In the genomic region with DNA sequence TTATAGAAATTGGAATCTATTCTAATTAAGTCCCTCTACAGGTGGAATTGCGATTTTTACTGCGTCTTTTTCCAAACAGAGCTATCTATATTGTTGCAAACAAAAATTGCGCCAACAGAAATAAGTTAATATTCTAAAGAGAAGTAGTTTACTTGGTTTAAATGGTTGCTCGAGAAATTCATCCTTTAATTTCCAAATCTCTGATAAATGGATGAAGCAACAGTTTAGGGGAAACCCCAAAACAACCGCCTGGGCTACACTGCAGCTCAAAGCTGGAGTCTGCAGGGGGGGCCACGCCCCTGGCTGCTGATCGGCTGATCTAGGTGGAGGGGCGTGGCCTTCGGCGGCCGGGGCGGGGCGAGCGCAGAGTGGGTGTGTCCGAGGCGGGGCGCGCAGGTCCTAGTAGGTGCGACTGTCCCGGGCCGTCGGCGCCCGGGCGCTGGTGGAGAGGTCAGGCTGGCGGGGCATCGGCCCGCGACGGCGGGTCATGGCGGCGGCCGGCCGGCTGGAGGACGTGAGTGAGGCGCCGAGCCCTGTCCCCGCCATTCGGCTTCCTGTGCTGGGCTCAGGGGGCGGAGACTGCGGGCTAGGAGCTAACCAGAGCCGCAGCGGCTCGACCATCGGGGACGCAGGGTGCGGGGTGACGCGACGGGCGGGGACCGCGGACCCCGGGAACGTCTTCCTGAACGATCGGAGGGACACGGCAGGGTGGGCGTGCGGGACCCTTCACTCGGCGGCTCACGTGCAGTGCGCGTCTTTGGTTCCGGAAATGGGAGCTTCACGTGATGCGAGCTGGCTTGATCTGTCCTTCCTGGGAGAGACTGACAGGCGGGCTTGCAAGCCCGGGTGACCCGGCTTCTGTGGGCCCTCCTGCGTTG, we compare ENCODE assay signal across 8 mouse cellular contexts. TPM values are rescaled to one million over a fixed set of nuclear protein-coding genes. Genes with fewer than 3 reads are reported as not detected.
A peak's percentile ranks its signal among the peaks of the same experiment; 100 is the strongest.
DNase-seq lines count a peak whose midpoint lies in the region; ATAC-seq lines count a peak whose summit lies in the region.

A gene (plus strand): TSS at position 366 of the 878 bp plus-strand sequence.

- no peaks in the 10 kb centered on the region for H3K4me1 ChIP-seq in hindbrain, embryonic 11.5 days (replicated peaks; ENCODE audit: control insufficient read depth, insufficient read depth, low read length)

- H3K4me2 ChIP-seq in hindbrain, embryonic 11.5 days (replicated peaks; ENCODE audit: low read depth, low read length) = peak within 1 kb of the TSS; percentile 63

- no peaks in the 10 kb centered on the region for H3K9me3 ChIP-seq in hindbrain, embryonic 11.5 days (ENCODE audit: control insufficient read depth, low read length)

- DNase-seq in MN1 (ENCODE audit: low spot score) = peak; percentile 94
- peak; percentile 98 for DNase-seq in cerebellum, adult 9-10 months
- DNase-seq in frontal cortex, adult 2 months (ENCODE audit: extremely low spot score in 1 of 2, low spot score in 1 of 2) = peak; percentile 86 to 95
- peak; percentile 90 for DNase-seq in hindbrain, embryonic 11.5 days (ENCODE audit: low spot score)
- DNase-seq in layer of hippocampus, postnatal 14 days (ENCODE audit: low spot score in 2 of 2) = peak; percentile 92 to 94
- peak; percentile 96 for DNase-seq in lung, postnatal 14 days
- peak; percentile 79 for DNase-seq in retina, adult 2 months (ENCODE audit: low read depth, low spot score)
- peak; percentile 96 to 99 for DNase-seq in thymus, postnatal 36 days

- H3K27me3 ChIP-seq in hindbrain, embryonic 11.5 days (ENCODE audit: control insufficient read depth, insufficient read depth, low read length) = 0 out of 2 replicates have a peak, but pooled peaks cover 2% of the 10 kb centered on the region

- H3K27ac ChIP-seq in hindbrain, embryonic 11.5 days (ENCODE audit: low read depth, low read length) = peak within 1 kb of the TSS; percentile 67

- ATAC-seq in hindbrain, embryonic 11.5 days (ENCODE audit: low FRiP score) = peak; percentile 96

- 1% methylated on average over 66 of the region's 73 CpGs for whole genome bisulfite sequencing in hindbrain, embryonic 11.5 days

- H3K4me3 ChIP-seq in hindbrain, embryonic 11.5 days (ENCODE audit: low read depth, low read length) = peak within 1 kb of the TSS; percentile 72

- no peaks in the 10 kb centered on the region for H3K36me3 ChIP-seq in hindbrain, embryonic 11.5 days (ENCODE audit: control insufficient read depth, insufficient read depth, low read length)

- peak within 1 kb of the TSS; percentile 58 for H3K9ac ChIP-seq in hindbrain, embryonic 11.5 days (ENCODE audit: low read depth, low read length)

RNA-seq across cellular contexts. Expression of the gene that starts here (rescaled TPM):
- polyA plus RNA-seq in frontal cortex, adult 2 months (2012; rRNA removed) = 26.3 and 31.2 TPM in 2 replicates
- polyA plus RNA-seq in hindbrain, embryonic 11.5 days (2014; fragmentation: Nextera tagmentation; extraction: Ambion mirVana) = 18.6 and 19.3 TPM in 2 replicates
- 10 to 100 TPM; 15.7 to 16.0 TPM for total RNA-seq in layer of hippocampus, postnatal 14 days (2021)

Comparison
In these comparisons a context has a peak if more than half of its experiments do, and no peak if none do; other contexts are left out.
1. Peak in every context shown above with its lines: DNase-seq, ATAC-seq, H3K4me3 ChIP-seq and H3K27ac ChIP-seq.